Mouse (Mus musculus): Measurements from ENCODE around the gene Mtch1.

Mtch1 gene

DNA sequence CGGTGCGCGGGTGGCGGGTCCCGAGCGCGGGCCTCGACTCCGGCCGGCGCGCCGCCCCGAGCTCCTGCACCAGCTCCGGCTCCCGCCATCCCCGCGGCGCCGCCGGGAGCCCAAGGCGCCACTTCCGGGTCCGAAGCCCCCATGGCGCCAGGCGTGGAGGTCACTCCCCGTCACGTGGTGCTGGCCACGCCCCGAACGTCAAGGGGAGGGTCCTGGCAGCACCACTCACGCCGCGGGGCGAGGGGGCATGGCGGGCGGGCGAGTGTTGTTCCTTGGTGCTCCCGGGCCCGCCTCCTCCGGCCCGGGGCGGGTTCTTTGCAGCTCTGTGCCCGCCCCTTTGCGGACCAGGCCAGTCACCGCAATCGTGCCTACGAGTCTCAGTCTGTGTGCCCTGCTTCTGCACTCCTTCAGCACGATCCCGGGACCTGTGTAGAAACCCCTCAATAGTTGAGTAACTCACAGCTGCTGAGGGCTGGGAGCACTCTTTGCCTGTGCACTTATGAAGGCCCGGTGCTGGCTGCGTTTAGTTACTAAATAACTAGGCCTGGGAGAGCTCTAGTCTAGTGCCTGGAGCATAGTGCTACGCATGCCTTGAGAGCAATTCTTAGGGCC is at the start of gene Mtch1:
Gene Mtch1 (minus strand): TSS at position 290 of the 612 bp plus-strand sequence.
- in situ Hi-C loops (cut with MboI, MseI) = no loop called here

DNA sequence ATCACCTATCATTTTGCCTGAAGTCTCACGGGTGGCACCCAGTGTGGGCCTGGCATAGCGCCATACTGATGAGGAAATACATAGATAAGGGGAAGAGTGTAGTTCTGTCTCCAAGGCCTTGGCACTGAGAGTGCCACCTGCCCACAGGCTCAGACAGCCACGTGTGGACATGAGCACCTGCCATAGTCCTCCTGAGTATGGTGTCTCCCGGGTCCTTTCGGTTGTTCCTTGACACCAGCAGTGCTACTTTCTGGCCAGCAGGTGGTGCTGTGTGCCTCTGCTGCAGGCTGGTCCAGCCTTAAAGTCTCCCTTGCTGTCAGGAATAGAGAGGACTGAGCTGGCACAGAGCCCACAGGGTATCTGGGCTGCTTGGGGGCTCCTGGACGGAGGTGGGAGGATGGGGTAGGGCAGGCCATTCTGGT is 49.1 kb upstream of the Mtch1 start:
- in situ Hi-C loops (cut with MboI, MseI) = loop anchor here (5.0 kb wide), 1 partner anchor 90 kb away; no protein-coding TSS in a partner anchor

DNA sequence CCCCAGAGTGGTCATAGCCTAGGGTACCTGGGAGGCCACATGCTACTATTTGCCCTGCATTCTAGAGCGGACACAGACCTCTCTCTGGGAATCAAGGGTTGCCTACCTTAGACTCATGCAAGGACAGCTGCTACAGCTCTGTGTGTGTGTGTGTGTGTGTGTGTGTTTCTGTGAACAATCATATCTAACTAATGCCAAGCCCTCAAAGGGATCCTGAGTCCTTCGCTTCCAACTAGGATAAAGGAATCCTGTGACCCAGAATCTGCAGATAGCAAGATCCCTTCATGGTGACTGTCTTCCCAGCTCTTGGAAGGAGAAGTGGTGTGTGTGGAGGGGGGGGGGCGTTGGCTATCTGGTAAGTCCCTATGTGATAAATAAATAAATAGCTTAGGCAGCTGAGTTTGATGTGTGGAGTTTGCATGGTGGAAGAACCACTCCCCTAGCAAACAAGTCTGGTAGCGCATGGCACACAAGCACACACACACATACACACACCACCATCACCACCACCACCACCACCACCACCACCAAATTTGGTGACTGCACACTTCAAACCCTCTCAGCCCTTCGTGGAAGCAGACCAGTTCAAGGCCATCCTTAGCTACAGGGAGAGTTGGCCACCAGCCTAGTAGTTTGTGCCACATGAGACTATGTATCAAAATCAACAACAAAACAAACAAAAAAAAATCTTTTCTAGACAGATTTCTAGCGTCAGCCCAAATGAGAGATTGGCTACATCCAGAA is 48.5 kb upstream of the Mtch1 start:
- in situ Hi-C loops (cut with MboI, MseI) = loop anchor here (5.0 kb wide), 1 partner anchor 91 kb away; no protein-coding TSS in a partner anchor

DNA sequence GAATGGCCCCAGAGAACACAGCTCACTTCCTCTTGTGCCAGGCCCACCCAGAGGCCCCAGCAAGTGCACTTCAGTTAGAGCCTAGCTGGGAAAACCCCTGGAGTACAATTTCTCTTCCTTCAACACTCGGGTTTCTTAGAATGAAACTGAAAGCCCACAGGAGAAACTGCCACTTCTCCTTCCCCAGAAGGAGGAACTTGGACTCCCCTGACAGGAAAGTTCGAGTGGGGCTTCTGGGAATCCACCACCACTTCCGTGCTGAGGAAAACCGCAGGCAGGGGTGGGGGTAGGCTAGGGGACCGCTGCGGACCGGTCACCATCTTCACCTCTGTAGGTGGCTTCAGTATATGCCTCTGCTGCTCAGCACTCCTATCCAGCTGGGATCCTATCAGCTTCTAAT is 47.6 kb upstream of the Mtch1 start:
- in situ Hi-C loops (cut with MboI, MseI) = loop anchor here (5.0 kb wide), 1 partner anchor 92 kb away; no protein-coding TSS in a partner anchor

DNA sequence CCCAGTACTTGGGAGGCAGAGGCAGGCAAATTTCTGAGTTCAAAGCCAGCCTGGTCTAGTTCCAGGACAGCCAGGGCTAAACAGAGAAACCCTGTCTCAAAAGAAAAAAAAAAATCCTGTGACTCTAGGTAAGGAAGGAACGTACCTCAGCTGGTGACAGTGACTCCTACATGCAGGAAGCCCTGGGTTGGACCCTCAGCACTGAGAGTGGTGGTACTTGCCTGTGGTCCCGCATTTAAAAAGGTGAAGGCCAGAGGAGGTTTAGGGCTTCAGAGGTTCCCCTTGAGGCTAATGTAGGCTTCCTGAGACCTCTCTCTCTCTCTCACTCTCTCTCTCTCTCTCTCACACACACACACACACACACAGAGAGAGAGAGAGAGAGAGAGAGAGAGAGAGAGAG is 47.0 kb upstream of the Mtch1 start:
- in situ Hi-C loops (cut with MboI, MseI) = loop anchor here (5.0 kb wide), 1 partner anchor 93 kb away; no protein-coding TSS in a partner anchor

DNA sequence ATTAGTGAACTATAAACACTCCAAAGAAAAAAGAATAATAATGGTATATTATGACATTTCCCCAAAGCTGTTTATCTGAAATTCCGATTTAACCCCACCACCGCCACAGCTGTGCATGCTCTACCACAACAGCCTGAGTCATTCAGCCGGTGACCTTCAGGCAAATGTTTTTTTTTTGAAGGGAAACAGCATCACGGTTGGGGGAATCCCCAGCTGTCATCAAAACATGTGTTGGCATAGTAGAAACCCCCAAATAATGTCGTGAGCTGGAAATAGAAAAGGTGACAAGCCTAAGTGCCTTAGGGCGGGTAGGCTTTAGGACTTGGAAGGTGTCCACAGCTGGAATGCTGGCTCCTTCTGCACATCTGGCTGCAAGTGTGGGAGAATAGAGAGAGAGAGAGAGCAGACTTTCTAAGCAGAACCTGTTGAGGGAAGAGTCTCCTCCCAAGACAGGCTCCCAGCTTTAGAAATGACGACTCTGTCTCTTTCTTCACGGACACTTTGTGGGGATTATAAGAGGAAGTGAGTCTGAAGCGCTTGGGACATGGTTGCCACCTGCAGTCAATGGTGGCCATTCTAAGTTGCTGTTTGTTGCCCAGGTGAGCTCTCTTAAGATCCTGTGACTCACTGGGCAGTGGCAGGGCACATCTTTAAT is 46.5 kb upstream of the Mtch1 start:
- in situ Hi-C loops (cut with MboI, MseI) = no loop called here

DNA sequence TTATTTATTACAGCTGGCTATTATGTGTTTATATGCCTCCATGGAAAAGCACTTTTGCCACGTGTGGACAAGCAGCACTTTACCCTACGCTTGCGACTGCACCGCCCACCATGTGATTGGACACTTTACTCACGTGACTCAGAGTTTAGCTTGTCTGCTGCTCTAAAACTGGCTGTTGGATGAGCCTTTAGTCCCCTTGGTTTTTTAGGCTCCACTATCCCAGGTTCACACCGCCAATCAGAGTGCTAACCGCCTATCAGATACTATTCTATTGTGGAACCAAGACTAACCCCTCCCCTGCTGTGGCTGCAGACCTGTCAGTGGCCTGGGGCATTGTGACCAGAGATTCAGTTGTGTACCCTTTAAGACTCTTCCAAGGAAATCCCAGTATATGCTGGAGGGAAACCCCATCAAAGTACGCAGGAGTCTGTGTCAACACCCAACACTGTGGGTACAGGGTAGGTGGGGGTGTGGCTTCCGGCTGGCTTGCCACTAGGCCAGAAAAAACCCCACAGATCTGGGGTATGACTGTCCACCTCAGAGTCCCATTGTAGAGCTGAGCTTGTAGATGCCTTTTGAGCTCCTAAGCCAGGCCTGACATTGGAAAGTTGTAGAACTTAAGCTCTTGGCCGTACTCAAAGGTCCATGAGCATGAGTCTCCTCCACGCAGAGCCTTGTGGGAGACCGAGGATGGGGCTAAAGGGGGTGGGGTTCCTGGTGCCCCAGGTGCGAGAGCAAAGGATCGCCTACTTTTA is 45.8 kb upstream of the Mtch1 start:
- in situ Hi-C loops (cut with MboI, MseI) = no loop called here

DNA sequence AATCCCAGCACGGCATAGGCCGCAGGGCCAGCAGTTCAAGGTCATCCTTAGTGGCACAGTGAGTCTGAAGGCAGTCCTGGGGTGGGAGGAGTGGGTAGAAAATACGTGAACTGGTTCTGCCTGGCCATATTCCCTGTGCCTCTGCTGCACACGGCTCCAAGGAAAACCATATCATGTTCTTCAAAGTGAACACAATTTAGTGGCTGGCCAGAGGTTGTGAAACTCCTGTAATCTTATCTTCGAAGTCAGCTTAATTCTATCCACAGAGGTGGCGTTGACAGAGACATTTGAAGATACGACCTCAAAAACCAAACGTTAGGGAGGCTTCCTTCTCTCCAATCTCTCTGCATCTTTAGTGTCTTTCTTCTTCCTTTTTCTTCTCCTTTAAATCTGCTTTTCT is 43.5 kb upstream of the Mtch1 start:
- in situ Hi-C loops (cut with MboI, MseI) = no loop called here

DNA sequence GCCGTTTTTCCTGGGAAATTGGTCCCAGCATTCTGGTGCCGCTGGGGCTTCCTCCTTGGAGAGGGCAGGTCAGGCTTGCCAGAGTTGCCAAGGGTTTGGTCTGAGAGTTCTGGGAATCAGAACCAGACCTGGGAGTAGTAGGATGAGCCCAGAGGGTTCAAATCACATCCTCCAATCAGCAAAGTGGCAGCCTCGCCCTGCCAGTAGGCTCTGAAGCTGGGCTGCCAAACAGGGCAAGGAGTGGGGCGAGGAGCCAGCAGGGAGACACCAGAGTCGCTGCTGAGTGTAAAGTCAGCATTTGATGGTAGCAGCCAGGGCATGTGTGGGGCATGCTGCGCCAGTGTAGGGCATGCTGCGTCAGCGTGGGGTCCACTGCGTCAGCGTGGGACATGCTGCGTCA is 41.2 kb upstream of the Mtch1 start:
- in situ Hi-C loops (cut with MboI, MseI) = no loop called here

DNA sequence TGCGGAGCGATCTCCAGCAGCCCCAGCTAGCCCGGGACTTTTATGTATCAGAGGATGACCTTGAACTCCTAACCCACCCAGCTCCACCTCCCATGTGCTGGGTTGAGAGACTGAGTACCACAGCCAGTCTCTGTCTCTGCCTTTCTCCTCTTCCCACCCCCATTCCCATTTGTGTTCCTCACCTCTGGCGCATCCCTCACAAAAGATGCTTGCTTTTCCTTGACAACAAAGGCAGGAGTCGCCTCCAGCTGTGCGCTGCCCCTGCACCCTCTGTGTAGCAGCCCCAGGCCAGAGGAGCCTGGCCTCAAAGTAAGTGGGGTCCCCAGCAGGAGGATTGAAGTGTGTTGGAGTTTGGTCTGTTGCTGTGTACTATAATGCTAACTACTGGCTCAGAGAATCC is 38.0 kb upstream of the Mtch1 start:
- in situ Hi-C loops (cut with MboI, MseI) = no loop called here

DNA sequence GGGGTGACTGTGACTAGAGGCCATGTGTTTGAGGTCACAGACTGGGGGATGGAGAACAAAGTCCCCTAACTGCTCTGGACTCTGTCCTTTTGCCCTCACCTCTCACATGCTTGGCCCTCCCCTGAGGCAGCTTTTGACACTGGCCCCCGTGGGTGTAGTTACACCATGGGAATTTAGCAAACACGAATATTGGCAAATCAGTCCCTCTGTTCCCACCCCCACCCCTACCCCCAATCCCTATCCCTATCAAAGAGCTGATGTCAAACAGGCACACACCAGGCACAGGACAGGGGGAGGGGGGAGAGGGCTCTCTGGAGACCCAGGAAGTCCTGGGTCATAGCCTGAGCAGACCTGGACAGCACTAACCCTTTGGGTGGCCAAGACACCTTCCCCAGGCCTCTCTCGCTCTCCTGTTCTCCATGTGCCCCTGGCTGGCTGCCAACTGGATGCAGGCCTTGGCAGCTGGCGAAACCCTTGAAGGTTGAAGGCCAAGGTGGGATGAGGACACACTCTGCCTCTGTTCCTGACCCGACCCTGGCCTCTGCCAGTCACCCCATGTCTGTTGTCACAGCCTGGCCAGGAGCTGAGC is 37.2 kb upstream of the Mtch1 start:
- in situ Hi-C loops (cut with MboI, MseI) = no loop called here

DNA sequence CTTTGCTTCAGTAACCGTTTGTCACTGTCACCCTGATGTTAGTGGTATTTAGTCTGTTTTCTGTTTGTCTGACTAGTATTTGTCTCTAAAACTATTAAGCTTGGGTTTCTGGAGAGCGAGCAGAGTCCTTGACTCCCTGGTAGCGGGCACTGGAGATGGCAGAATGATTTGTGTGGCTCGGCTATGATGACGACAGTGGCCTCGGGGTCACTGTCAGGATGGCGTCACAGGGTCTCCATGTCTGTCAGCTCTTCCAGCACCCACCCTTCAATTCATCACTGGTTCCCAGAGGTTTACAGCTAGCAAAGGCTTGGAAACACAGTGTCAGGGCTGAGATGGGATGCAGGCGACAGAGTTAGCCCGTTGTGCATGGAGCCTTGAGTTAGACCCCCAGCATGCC is 36.2 kb upstream of the Mtch1 start:
- in situ Hi-C loops (cut with MboI, MseI) = no loop called here

DNA sequence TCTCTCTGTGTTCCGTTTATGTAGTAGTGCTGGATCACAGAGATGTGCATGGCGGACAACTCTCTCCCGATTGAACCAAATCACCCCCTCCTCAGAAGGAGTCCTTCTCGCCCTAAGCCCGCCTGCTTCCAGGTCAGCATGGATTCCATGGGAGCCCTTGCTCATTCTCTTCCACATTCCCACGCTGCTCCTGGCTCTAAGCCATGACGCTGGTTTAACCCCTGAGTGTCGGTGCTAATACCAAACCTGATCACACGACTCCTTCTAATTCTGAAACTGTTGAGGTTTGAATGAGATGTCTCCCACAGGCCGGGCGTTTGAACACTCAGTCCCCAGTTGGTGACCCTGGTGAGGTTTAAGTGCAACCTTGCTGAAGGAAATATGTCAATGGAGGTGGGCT is 34.7 kb upstream of the Mtch1 start:
- in situ Hi-C loops (cut with MboI, MseI) = no loop called here

DNA sequence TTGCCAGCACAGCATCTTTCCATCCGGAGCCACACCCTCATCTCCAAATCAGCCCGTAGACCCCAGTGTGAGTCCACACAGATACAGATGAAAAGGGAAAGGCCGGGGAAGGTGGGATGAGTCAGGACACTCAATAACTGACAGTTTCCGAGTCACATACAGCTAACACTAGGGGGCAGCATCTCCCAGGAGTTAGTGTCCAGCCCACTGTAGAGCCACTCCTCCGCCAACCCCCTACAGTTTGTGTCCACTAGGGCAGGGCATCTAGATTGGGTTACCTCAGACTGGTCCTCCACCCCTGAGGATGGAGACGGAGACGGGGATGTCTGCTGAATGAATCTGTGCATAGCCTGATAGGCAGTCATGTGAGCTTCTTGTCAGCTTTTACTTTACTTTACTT is 33.7 kb upstream of the Mtch1 start:
- in situ Hi-C loops (cut with MboI, MseI) = no loop called here

DNA sequence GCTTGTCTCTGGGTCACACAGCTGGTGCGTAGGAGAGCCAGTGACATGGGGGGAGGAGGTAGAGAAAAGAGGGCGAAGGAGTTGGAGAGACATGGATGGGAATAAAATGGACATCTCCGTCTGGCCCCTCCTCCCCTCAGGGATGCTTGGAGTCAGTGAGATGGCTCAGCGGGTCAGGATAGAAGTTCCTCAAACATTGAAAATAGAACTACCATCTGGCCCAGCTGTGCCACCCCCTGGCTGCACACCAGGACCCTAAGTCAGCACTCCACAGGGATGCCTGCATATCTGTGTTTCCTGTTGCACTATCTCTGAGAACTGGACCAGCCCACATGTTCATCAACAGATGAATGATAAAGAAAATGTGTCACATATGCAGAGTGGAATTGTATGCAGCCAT is 32.5 kb upstream of the Mtch1 start:
- in situ Hi-C loops (cut with MboI, MseI) = no loop called here

DNA sequence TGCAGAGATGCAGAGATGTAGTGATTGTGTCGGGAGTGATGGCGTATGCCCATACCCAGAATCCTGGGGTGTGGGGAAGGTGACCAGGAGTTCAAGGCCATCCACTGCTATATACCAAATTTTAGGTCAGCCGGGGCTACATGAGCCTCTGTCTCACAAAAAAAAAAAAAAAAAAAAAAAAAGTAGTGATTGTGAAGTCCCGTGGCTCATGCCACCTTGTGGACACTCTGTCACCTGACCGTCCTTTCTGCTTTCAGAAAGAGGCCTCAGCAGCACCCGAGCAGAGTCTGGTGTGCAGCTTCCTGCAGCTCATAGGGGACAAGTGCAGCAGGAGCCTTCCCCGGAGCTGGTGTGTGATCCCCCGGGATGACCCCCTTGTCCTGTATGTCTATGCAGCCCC is 30.3 kb upstream of the Mtch1 start:
- in situ Hi-C loops (cut with MboI, MseI) = no loop called here

DNA sequence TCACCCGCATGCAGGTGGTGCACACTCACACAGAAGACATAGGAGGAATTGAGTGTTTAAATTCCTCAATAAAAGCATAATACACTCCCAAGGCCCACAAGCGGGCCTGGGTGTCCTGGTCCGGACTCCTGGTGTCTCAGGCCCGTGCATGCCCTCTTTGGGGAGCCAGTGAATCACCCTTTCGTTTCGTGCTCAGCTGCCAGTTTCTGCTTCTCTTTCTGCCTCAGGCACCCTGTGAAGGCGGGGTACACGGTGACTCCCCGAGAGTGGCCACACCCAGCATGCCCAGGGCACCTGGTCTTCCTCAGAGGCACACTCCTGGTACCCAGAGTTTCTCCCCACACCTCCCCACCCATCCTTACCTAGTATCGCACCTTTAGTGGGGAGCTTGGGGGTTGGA is 28.1 kb upstream of the Mtch1 start:
- in situ Hi-C loops (cut with MboI, MseI) = no loop called here

DNA sequence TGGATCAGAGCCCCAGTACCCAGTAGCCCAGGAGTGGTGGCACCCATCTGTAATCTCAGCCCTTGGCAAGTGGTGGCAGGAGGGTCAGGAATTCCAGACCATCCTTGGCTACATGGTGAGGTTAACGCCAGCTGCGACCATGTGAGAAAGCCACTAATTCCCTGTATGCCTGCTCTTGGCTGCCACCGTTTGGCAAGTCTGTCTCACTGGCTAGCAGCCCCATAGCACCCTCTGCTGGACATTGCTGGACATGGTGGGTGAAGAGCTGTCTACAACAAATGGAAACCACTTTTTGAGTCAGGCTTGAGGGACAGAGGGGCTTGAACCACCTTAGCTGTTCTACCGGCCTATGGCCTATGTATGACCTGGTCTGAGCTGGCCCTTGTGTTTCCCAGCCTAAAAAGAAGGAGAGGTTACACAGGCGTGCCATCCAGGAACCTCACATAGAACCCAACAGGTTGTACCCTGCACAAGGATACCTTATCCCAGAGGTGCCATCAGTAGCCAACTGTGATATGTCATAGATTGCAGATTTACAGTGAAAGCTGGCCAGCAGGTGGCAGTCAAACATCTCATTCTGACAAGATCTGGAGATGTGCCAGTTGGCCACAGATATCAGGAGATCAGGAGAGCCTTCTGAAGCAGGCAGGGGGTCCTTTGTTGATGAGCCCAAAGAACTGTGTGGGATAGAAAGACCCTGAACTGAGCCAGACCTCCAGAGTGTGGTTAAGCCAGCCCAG is 23.4 kb upstream of the Mtch1 start:
- in situ Hi-C loops (cut with MboI, MseI) = loop anchor here (5.0 kb wide), 2 partner anchors 59 to 146 kb away; no protein-coding TSS in a partner anchor

DNA sequence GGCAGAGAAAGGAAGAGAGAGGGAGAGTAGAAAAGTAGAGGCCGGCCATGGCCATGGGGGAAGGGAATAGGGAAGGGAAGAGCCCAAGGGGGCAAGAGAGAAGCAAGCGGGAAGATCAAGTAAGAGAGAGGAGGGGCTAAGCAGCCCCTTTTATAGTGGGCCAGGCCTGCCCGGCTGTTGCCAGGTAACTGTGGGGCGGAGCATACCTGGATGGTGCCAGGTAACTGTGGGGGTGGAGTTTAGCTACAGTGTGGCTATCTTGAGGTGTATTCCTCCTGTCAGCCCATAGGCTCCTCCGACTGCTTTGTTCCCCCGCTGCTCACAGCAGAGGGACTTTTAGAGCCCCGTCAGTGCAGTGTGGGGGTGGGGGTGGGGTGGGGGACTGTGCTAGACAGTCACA is 21.0 kb upstream of the Mtch1 start:
- in situ Hi-C loops (cut with MboI, MseI) = loop anchor here (5.0 kb wide), 1 partner anchor 106 kb away; the partner anchor contains the start of gene Ppil1

DNA sequence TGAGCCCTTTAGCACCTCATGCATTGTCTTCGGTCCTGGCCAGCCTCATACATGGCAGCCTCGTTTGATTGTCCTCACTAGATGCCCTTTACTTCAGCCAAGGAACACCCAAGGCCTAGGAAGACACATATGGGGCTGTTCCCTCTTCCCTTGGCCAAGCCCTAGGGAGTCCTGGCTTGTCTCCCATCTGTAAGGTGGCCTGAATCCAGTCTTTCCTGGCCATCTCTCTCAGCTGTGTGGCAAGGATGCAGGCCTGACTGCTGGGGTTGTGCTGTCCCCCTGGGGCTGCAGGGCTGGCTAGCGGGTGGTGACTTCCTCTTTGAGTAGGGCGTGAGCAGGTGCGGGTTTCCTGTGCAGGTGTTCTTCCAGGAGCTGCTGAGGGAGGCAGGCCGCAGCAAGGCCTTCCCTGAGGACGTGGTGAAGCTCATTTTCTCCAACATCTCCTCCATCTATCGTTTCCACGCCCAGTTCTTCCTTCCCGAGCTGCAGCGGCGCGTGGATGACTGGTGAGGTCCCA is 17.4 kb upstream of the Mtch1 start:
- in situ Hi-C loops (cut with MboI, MseI) = loop anchor here (5.0 kb wide), 1 partner anchor 103 kb away; the partner anchor contains the start of gene Ppil1

Data from regulatory T cell (primary cell).